Comparison of ENCODE assay signal across 16 mouse cellular contexts in genomic region chr12:100234919-100235318, GRCm38 (mm10). TPM values are rescaled to one million over a fixed set of nuclear protein-coding genes. Genes with fewer than 3 reads are reported as not detected.
DNase-seq lines count a peak whose midpoint lies in the region; ATAC-seq lines count a peak whose summit lies in the region.
"Had no signal": no experiment of that assay in that cellular context is flagged by ENCODE, and none has a peak within 500 bp of the region (broad histone marks: within the 10 kb centered on the region; RNA-seq: fewer than 3 reads in every experiment).

No protein-coding gene starts in this region.

- peak overlapping the region; percentile 64 for H3K27ac ChIP-seq in hindbrain, embryonic 10.5 days
- H3K27ac ChIP-seq in hindbrain, embryonic 13.5 days: no peak overlapping the region
- H3K27ac ChIP-seq: forebrain, embryonic 15.5 days; midbrain, embryonic 12.5 days had no signal

- H3K4me3 ChIP-seq in hindbrain, embryonic 10.5 days: no peak overlapping the region
- no peak overlapping the region for H3K4me3 ChIP-seq in hindbrain, embryonic 13.5 days
- H3K4me3 ChIP-seq: forebrain, embryonic 15.5 days; midbrain, embryonic 12.5 days had no signal

- no peak overlapping the region for H3K4me2 ChIP-seq in hindbrain, embryonic 13.5 days
- H3K4me2 ChIP-seq: forebrain, embryonic 15.5 days; midbrain, embryonic 12.5 days had no signal

- H3K9me3 ChIP-seq in hindbrain, embryonic 10.5 days: peaks cover 5% of the 10 kb centered on the region; the same call in 1 of the 2 replicates
- H3K9me3 ChIP-seq in hindbrain, embryonic 13.5 days: no peaks in the 10 kb centered on the region
- H3K9me3 ChIP-seq: forebrain, embryonic 15.5 days; midbrain, embryonic 12.5 days had no signal

- ATAC-seq in cerebellum, adult (ENCODE audit: insufficient number of reproducible peaks, low FRiP score, low TSS enrichment): peak; percentile 71
- no peak; the same call in 1 of the 2 replicates for ATAC-seq in hindbrain, embryonic 13.5 days (ENCODE audit: low FRiP score)
- no peak for ATAC-seq in granulocyte monocyte progenitor cell, adult 5-6 weeks (replicated peaks; ENCODE audit: poor library complexity, severe bottlenecking)
- ATAC-seq: forebrain, embryonic 15.5 days; intestine, postnatal 0 days; liver, postnatal 0 days had no signal

- H3K4me1 ChIP-seq in hindbrain, embryonic 10.5 days (replicated peaks): peaks cover 27% of the 10 kb centered on the region
- peaks cover 16% of the 10 kb centered on the region for H3K4me1 ChIP-seq in hindbrain, embryonic 13.5 days (replicated peaks)

- no peak for DNase-seq in cerebellum, postnatal 4 days (ENCODE audit: low spot score in 2 of 2)
- DNase-seq in hindbrain, embryonic 10.5 days (ENCODE audit: low spot score): peak; percentile 25
- DNase-seq in MN1 (ENCODE audit: low spot score): peak; percentile 84
- DNase-seq in cerebellum, postnatal 25 days: peak; percentile 62 to 71
- DNase-seq in spleen, postnatal 36 days (ENCODE audit: low spot score in 2 of 2): no peak
- DNase-seq: adrenal gland, postnatal 36 days; heart, postnatal 36 days; liver, postnatal 0 days; lung, postnatal 36 days; thymus, postnatal 4 days had no signal

- no peaks in the 10 kb centered on the region for H3K27me3 ChIP-seq in hindbrain, embryonic 10.5 days (ENCODE audit: insufficient read depth, poor library complexity, severe bottlenecking)
- H3K27me3 ChIP-seq in hindbrain, embryonic 13.5 days: no peaks in the 10 kb centered on the region
- H3K27me3 ChIP-seq: forebrain, embryonic 15.5 days; midbrain, embryonic 12.5 days had no signal

- no peak overlapping the region for H3K9ac ChIP-seq in hindbrain, embryonic 13.5 days
- H3K9ac ChIP-seq: forebrain, embryonic 15.5 days; liver, postnatal 0 days; midbrain, embryonic 12.5 days had no signal

- 74% methylated on average over 7 of the region's 7 CpGs for WGBS in hindbrain, embryonic 10.5 days
- 69% methylated on average over 7 of the region's 7 CpGs for WGBS in hindbrain, embryonic 13.5 days

- H3K36me3 ChIP-seq in hindbrain, embryonic 10.5 days: no peaks in the 10 kb centered on the region
- H3K36me3 ChIP-seq in hindbrain, embryonic 13.5 days: no peaks in the 10 kb centered on the region
- H3K36me3 ChIP-seq: forebrain, embryonic 15.5 days; midbrain, embryonic 12.5 days had no signal

RNA-seq across cellular contexts. Expression of gene Calm1, which starts 35.7 kb away (rescaled TPM):
- polyA plus RNA-seq in hindbrain, embryonic 10.5 days (2016; fragmentation: Nextera tagmentation; extraction: Ambion mirVana): 1,379 and 1,527 TPM in 2 replicates
- 2,269 and 2,272 TPM in 2 replicates for polyA plus RNA-seq in hindbrain, embryonic 13.5 days (2015; fragmentation: Nextera tagmentation; extraction: Ambion mirVana)
- total RNA-seq in granulocyte monocyte progenitor cell, adult 5-6 weeks (2014; fragmentation: Nextera tagmentation): 154 and 167 TPM in 2 replicates
- total RNA-seq in granulocyte monocyte progenitor cell, adult 5-6 weeks (2017): 549 and 572 TPM in 2 replicates

Comparison
In these comparisons a context has a peak if more than half of its experiments do, and no peak if none do; other contexts are left out.
1. DNase-seq: peak in hindbrain, embryonic 10.5 days (single experiment), MN1 (single experiment) and cerebellum, postnatal 25 days (2 of 2); none in cerebellum, postnatal 4 days (0 of 2) and spleen, postnatal 36 days (0 of 2).